Mouse (Mus musculus) kidney, adult 2 months (tissue): ENCODE measurements at regions not wholly inside any gene's neighbourhood (a gene's known extent, or its start where the extent isn't known, plus 50 kb on each side); places are given as distances from the start of the nearest gene placed in this dataset.

Experiments used
- CTCF ChIP-seq: fragments of 200-500 bp; conservative IDR thresholded peaks from 2 replicates; pipeline ENCODE4 v1.5.1; 2011; ENCODE audit warnings: low read depth, mild to moderate bottlenecking, control low read depth, low read length, moderate library complexity, mixed read lengths; ENCODE audit not compliant: insufficient read depth, insufficient read length
- POLR2A ChIP-seq: fragments of 200-500 bp; IDR thresholded peaks from one replicate; pipeline ENCODE4 v1.6.1; 2011; ENCODE audit warnings: low read depth, low read length, control low read depth

DNA sequence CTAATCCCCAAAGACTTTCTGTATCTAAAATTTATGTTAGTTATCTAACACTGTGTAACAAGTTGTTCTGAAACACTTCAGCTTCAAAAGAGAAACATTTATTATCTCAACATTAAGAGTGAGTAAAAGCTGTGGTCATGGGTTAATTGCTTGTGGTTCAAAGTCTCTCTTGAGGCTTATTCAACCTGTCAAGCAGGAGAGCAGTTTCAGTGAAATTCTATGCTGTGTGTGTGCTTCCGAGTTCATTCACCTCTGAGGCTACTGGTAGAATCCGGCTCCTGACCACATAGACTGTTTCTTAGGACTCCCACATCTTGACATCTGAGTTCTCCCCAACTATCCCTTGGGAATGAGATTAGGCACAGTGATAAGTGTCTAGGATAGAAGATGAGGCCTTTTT lies 3076.0 kb upstream of the Lrrc6 start:
- no peak for TF ChIP-seq POLR2A
- no peak for TF ChIP-seq CTCF
